Mouse (Mus musculus) hindbrain, embryonic 14.5 days (tissue): ENCODE measurements around the gene Ppp4c. TPM values are rescaled to one million over a fixed set of nuclear protein-coding genes. Genes with fewer than 3 reads are reported as not detected.

ENCODE experiments used
- ATAC-seq: fragments of 200-750 bp; cut with Nextera tagmentation; 2 replicates; pipeline ENCODE4 v1.8.0; 2017; ENCODE audit warnings: moderate number of reproducible peaks, mild to moderate bottlenecking, moderate TSS enrichment, moderate library complexity; ENCODE audit not compliant: low FRiP score
- DNase-seq: peaks from one replicate; pipeline ENCODE4 v3.0.0-alpha.2; 2015; ENCODE audit warnings: low spot score
- H3K27ac ChIP-seq: fragments of 300-500 bp; sonication (generic); 2 replicates; pipeline ENCODE4 v1.5.1; 2014; ENCODE audit warnings: mild to moderate bottlenecking, moderate library complexity
- H3K27me3 ChIP-seq: fragments of 300-500 bp; sonication (generic); 2 replicates; pipeline ENCODE4 v1.6.1; 2014; ENCODE audit warnings: mild to moderate bottlenecking, low read length, mixed read lengths; ENCODE audit not compliant: control insufficient read depth, insufficient read depth
- H3K36me3 ChIP-seq: fragments of 300-500 bp; sonication (generic); replicated peaks from 2 replicates; pipeline ENCODE4 v1.6.1; 2014; ENCODE audit not compliant: control insufficient read depth, insufficient read depth
- H3K4me1 ChIP-seq: fragments of 300-500 bp; sonication (generic); replicated peaks from 2 replicates; pipeline ENCODE4 v1.6.1; 2014; ENCODE audit warnings: antibody characterized with exemption, low read length, mixed read lengths; ENCODE audit not compliant: control insufficient read depth, insufficient read depth
- H3K4me2 ChIP-seq: fragments of 300-500 bp; sonication (generic); replicated peaks from 2 replicates; pipeline ENCODE4 v1.6.1; 2014; ENCODE audit warnings: mild to moderate bottlenecking, moderate library complexity
- H3K4me3 ChIP-seq: fragments of 300-500 bp; sonication (generic); replicated peaks from 2 replicates; pipeline ENCODE4 v1.5.1; 2014; ENCODE audit warnings: mild to moderate bottlenecking, low read length
- H3K9ac ChIP-seq: fragments of 300-500 bp; sonication (generic); 2 replicates; pipeline ENCODE4 v1.6.1; 2014
- H3K9me3 ChIP-seq: fragments of 300-500 bp; sonication (generic); 2 replicates; pipeline ENCODE4 v1.6.1; 2016; ENCODE audit warnings: low read length; ENCODE audit not compliant: control insufficient read depth
- WGBS: fragments of 180-500 bp; shearing (Covaris S2); extraction: QIAGEN DNeasy Blood & Tissue Kit; methylation state at CpG from one replicate; pipeline ENCODE4 v1.1.7; 2014; 5-methylcytosine and 5-hydroxymethylcytosine counted together
- polyA plus RNA-seq: library from polyadenylated mRNA; unstranded; fragments of >200 nt; fragmentation: Nextera tagmentation; extraction: Ambion mirVana; gene quantifications from 2 replicates; pipeline ENCODE4 v1.2.1, GENCODE M21; 2014

Ppp4c gene
- polyA plus RNA-seq, 1 experiment from 2014 or later: 182 TPM

DNA sequence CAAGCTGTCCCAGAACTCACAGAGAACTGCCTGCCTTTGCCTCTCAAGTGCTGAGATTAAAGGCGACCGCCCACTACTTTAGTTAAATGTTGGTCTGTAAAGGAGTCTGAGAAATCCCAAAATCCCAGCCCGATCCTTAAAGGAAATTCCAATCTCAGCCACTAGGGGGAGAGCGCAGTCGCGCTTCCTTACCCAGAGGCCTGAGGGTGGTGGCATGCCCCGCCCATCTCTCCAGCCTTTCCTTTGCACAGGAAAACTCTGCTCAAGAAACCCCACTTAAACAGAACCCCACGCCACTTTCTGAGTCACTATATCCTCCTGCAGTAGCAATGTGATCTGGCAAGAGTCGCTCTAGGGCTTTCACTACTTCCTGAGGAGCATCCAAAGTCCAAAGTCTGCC is 37.4 kb downstream of the Ppp4c start:
- H3K4me2 ChIP-seq: peak overlapping the region; percentile 14; the same call in 1 of the 2 replicates

GRCm38 (mm10) chr7:126749582-126750343 is 42.5 kb downstream of the Ppp4c start:
- WGBS: 98% methylated on average over 17 of the region's 17 CpGs
- H3K9ac ChIP-seq: no peak overlapping the region
- H3K27ac ChIP-seq: no peak overlapping the region
- H3K4me2 ChIP-seq: no peak overlapping the region
- no peak overlapping the region for H3K4me3 ChIP-seq
- DNase-seq: no peak
- H3K4me1 ChIP-seq: 0 out of 2 replicates have a peak, but pooled peaks cover 3% of the 10 kb centered on the region
- no peaks in the 10 kb centered on the region for H3K9me3 ChIP-seq
- ATAC-seq: no peak
- H3K36me3 ChIP-seq: no peaks in the 10 kb centered on the region
- H3K27me3 ChIP-seq: no peaks in the 10 kb centered on the region

More for the DNA sequence above, 37.4 kb downstream of the Ppp4c start:
- Histone ChIP-seq H3K27ac (no peak overlapping the region), H3K27me3 (no peaks in the 10 kb centered on the region), H3K4me3 (no peak overlapping the region), H3K9ac (no peak overlapping the region), H3K36me3 (no peaks in the 10 kb centered on the region), H3K4me1 (0 out of 2 replicates have a peak, but pooled peaks cover 8% of the 10 kb centered on the region), H3K9me3 (no peaks in the 10 kb centered on the region)
- 4% methylated on average over 9 of the region's 9 CpGs for WGBS
- DNase-seq (peak; percentile 90), ATAC-seq (peak; percentile 44; the same call in 1 of the 2 replicates)

DNA sequence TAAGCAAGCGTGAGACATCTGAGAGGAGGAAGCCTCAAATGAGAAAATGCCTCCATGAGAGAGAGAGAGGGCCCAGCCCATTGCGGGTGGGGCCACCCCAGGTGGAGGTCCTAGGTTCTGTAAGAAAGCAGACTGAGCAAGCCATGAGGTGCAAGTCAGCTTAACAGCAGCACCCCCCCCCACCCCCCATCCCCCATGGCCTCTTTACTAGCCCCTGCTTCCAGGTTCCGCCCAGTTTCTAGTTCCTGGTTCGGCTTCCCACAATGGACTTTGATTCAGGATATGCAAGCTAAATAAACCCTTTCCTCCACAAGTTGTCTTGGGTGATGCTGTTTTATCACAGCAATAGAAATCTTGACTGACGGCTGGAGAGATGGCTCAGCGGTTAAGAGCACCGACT is 43.5 kb downstream of the Ppp4c start:
- Histone ChIP-seq H3K9ac (no peak overlapping the region), H3K27me3 (no peaks in the 10 kb centered on the region), H3K4me2 (no peak overlapping the region), H3K9me3 (no peaks in the 10 kb centered on the region), H3K36me3 (no peaks in the 10 kb centered on the region), H3K4me1 (no peaks in the 10 kb centered on the region), H3K4me3 (no peak overlapping the region), H3K27ac (no peak overlapping the region)
- 82% methylated on average over 7 of the region's 7 CpGs for WGBS
- no peak for DNase-seq
- no peak for ATAC-seq

DNA sequence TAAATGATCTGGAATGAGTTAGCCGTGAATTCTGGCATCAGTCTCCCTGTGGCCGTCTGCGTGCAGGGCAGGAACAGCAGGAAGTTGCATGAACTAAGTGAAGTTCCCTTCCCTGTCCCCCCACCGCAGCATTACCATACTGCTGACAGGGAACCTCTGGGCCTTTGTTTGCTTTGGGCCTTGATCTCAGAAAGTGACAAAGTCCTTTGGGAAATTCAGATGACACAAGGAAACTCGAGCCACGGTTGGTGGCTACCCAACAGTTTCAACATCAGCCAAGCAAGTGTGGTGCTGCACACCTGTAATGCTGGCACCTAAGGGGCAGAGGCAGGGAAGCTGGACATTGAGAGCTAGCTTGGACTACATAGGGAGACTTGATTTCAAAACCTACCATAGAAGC is 45.5 kb downstream of the Ppp4c start:
- Histone ChIP-seq H3K9ac (no peak overlapping the region), H3K4me2 (no peak overlapping the region), H3K4me3 (no peak overlapping the region), H3K27me3 (no peaks in the 10 kb centered on the region), H3K27ac (no peak overlapping the region), H3K36me3 (no peaks in the 10 kb centered on the region), H3K9me3 (no peaks in the 10 kb centered on the region), H3K4me1 (no peaks in the 10 kb centered on the region)
- DNase-seq (no peak), ATAC-seq (no peak)
- 50% methylated on average over 6 of the region's 6 CpGs for WGBS

DNA sequence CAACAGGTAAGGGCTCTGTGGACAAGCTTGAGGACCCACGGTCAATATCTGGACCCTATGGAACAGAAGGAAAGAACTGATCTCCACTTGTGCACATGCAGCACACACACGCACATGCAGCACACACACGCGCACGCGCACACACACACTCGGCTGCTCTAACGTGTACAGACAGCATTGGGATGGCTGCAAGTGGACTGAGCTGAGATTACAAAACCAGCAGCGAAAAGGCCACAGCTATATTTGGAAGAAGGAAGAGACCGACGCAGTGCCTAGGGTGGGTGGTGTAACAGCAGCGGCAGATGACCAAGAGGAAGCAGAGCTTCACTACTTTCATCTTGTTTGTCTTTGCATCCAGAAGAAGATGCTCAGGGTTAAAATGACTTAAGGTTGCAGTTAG is 46.2 kb downstream of the Ppp4c start:
- Histone ChIP-seq H3K36me3 (no peaks in the 10 kb centered on the region), H3K27ac (no peak overlapping the region), H3K9ac (no peak overlapping the region), H3K27me3 (no peaks in the 10 kb centered on the region), H3K4me1 (no peaks in the 10 kb centered on the region), H3K9me3 (no peaks in the 10 kb centered on the region), H3K4me2 (no peak overlapping the region), H3K4me3 (no peak overlapping the region)
- no peak for DNase-seq
- 92% methylated on average over 12 of the region's 12 CpGs for WGBS
- ATAC-seq: no peak

DNA sequence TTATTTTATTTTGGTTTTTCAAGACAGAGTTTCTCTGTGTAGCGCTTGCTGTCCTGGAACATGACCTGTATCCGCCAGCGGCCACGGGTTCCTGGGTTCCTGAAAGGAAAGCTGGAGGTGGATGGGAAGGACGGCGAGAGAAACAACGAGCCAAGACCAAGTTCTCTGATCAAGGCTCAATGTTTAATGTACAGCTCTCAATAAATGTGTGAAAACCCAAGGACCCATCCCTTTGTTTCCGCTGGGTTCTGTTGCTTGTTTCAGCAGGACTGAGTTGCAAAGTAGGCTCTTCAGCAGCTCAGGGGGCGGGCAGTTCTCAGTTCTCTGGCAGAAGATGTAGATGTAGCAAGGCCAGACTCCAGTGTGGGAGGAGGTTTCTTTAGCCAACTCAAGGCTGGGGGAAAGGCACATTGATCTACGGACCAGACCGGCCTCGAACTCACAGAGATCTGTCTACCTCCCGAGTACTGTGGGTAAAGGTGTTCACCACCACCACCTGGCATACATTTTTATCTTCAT is 50.3 kb downstream of the Ppp4c start:
- H3K4me1 ChIP-seq: no peaks in the 10 kb centered on the region
- H3K9ac ChIP-seq: no peak overlapping the region
- H3K27me3 ChIP-seq: no peaks in the 10 kb centered on the region
- DNase-seq (no peak), ATAC-seq (no peak)
- H3K4me3 ChIP-seq: no peak overlapping the region
- WGBS: 91% methylated on average over 13 of the region's 13 CpGs
- no peaks in the 10 kb centered on the region for H3K9me3 ChIP-seq
- H3K27ac ChIP-seq: no peak overlapping the region
- H3K4me2 ChIP-seq: no peak overlapping the region
- H3K36me3 ChIP-seq: no peaks in the 10 kb centered on the region

DNA sequence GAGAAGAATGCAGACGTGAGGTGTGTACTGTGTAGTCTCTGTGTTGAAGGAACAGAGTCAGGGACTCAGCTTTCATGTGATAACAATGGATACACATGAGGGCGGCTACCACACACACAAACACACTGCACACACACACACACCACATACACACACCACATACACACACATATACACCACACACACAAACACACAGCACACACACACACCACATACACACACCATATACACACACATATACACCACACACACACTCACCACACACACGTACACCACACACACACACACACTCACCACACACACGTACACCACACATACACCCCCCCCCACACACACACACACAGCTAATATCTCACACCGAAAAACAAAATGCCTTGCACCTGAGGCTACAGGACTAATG is 50.8 kb downstream of the Ppp4c start:
- Histone ChIP-seq H3K9ac (no peak overlapping the region), H3K9me3 (no peaks in the 10 kb centered on the region), H3K4me1 (no peaks in the 10 kb centered on the region), H3K27me3 (no peaks in the 10 kb centered on the region), H3K4me3 (no peak overlapping the region), H3K36me3 (no peaks in the 10 kb centered on the region), H3K4me2 (no peak overlapping the region), H3K27ac (no peak overlapping the region)
- DNase-seq: no peak
- WGBS: 90% methylated on average over 5 of the region's 5 CpGs
- ATAC-seq: no peak

GRCm38 (mm10) chr7:126740977-126741376 is 51.3 kb downstream of the Ppp4c start:
- ATAC-seq: no peak
- DNase-seq: no peak
- Histone ChIP-seq H3K4me3 (no peak overlapping the region), H3K9ac (no peak overlapping the region), H3K27ac (no peak overlapping the region), H3K36me3 (no peaks in the 10 kb centered on the region), H3K27me3 (no peaks in the 10 kb centered on the region), H3K4me2 (no peak overlapping the region), H3K9me3 (no peaks in the 10 kb centered on the region), H3K4me1 (no peaks in the 10 kb centered on the region)
- 85% methylated on average over 5 of the region's 5 CpGs for WGBS

GRCm38 (mm10) chr7:126740132-126740735 is 52.1 kb downstream of the Ppp4c start:
- ATAC-seq (no peak), DNase-seq (no peak)
- Histone ChIP-seq H3K9me3 (no peaks in the 10 kb centered on the region), H3K27me3 (no peaks in the 10 kb centered on the region), H3K36me3 (no peaks in the 10 kb centered on the region), H3K4me2 (no peak overlapping the region), H3K9ac (no peak overlapping the region), H3K27ac (no peak overlapping the region), H3K4me3 (no peak overlapping the region), H3K4me1 (no peaks in the 10 kb centered on the region)
- 65% methylated on average over 13 of the region's 13 CpGs for WGBS
